Mouse (Mus musculus): ENCODE results near the gene Gm20388. TPM values are rescaled to one million over a fixed set of nuclear protein-coding genes. Genes with fewer than 3 reads are reported as not detected.
A peak's percentile ranks its signal among the peaks of the same experiment; 100 is the strongest.

The Gm20388 gene
- polyA plus RNA-seq, 1 experiment = 59.3 TPM

- peak; percentile 92 for DNase-seq (ENCODE audit: low read depth)
- TF ChIP-seq CTCF (IDR thresholded peaks at IDR 0.05; ENCODE audit: borderline replicate concordance, extremely low read depth, insufficient read depth, insufficient read length) = no peak
- no peak for TF ChIP-seq POLR2A (IDR thresholded peaks at IDR 0.05; ENCODE audit: borderline replicate concordance, extremely low read depth, insufficient read depth, insufficient read length, poor library complexity, severe bottlenecking)
These were observed 566.3 kb downstream of the Gm20388 start for GRCm38 (mm10) chr8:120476711-120477575.

GRCm38 (mm10) chr8:120478754-120479153, 568.1 kb downstream of the Gm20388 start:
- DNase-seq (ENCODE audit: low read depth) = no peak
- TF ChIP-seq CTCF (IDR thresholded peaks at IDR 0.05; ENCODE audit: borderline replicate concordance, extremely low read depth, insufficient read depth, insufficient read length) (no peak), POLR2A (IDR thresholded peaks at IDR 0.05; ENCODE audit: borderline replicate concordance, extremely low read depth, insufficient read depth, insufficient read length, poor library complexity, severe bottlenecking) (no peak)

- TF ChIP-seq CTCF (IDR thresholded peaks at IDR 0.05; ENCODE audit: borderline replicate concordance, extremely low read depth, insufficient read depth, insufficient read length) (no peak), POLR2A (IDR thresholded peaks at IDR 0.05; ENCODE audit: borderline replicate concordance, extremely low read depth, insufficient read depth, insufficient read length, poor library complexity, severe bottlenecking) (no peak)
- no peak for DNase-seq (ENCODE audit: low read depth)
These were observed 569.0 kb downstream of the Gm20388 start for GRCm38 (mm10) chr8:120479691-120480090.

- no peak for DNase-seq (ENCODE audit: low read depth)
- TF ChIP-seq CTCF (IDR thresholded peaks at IDR 0.05; ENCODE audit: borderline replicate concordance, extremely low read depth, insufficient read depth, insufficient read length) (no peak), POLR2A (IDR thresholded peaks at IDR 0.05; ENCODE audit: borderline replicate concordance, extremely low read depth, insufficient read depth, insufficient read length, poor library complexity, severe bottlenecking) (no peak)
These were observed 571.5 kb downstream of the Gm20388 start for GRCm38 (mm10) chr8:120482015-120482689.

- TF ChIP-seq CTCF (IDR thresholded peaks at IDR 0.05; ENCODE audit: borderline replicate concordance, extremely low read depth, insufficient read depth, insufficient read length) (no peak), POLR2A (IDR thresholded peaks at IDR 0.05; ENCODE audit: borderline replicate concordance, extremely low read depth, insufficient read depth, insufficient read length, poor library complexity, severe bottlenecking) (no peak)
- peak; percentile 81 for DNase-seq (ENCODE audit: low read depth)
These were observed 573.8 kb downstream of the Gm20388 start for GRCm38 (mm10) chr8:120484460-120484859.

GRCm38 (mm10) chr8:120485116-120485515, 574.5 kb downstream of the Gm20388 start:
- no peak for TF ChIP-seq CTCF (IDR thresholded peaks at IDR 0.05; ENCODE audit: borderline replicate concordance, extremely low read depth, insufficient read depth, insufficient read length)
- peak; percentile 87 for DNase-seq (ENCODE audit: low read depth)

- TF ChIP-seq CTCF (IDR thresholded peaks at IDR 0.05; ENCODE audit: borderline replicate concordance, extremely low read depth, insufficient read depth, insufficient read length) (no peak), POLR2A (IDR thresholded peaks at IDR 0.05; ENCODE audit: borderline replicate concordance, extremely low read depth, insufficient read depth, insufficient read length, poor library complexity, severe bottlenecking) (no peak)
- peak; percentile 77 for DNase-seq (ENCODE audit: low read depth)
These were observed 575.2 kb downstream of the Gm20388 start for GRCm38 (mm10) chr8:120485551-120486476.

GRCm38 (mm10) chr8:120486477-120487376, 576.1 kb downstream of the Gm20388 start:
- no peak; the same call in 1 of the 2 replicates for TF ChIP-seq POLR2A (IDR thresholded peaks at IDR 0.05; ENCODE audit: borderline replicate concordance, extremely low read depth, insufficient read depth, insufficient read length, poor library complexity, severe bottlenecking)
- TF ChIP-seq CTCF (IDR thresholded peaks at IDR 0.05; ENCODE audit: borderline replicate concordance, extremely low read depth, insufficient read depth, insufficient read length) = no peak
- peak; percentile 94 for DNase-seq (ENCODE audit: low read depth)

- TF ChIP-seq CTCF (IDR thresholded peaks at IDR 0.05; ENCODE audit: borderline replicate concordance, extremely low read depth, insufficient read depth, insufficient read length) (no peak), POLR2A (IDR thresholded peaks at IDR 0.05; ENCODE audit: borderline replicate concordance, extremely low read depth, insufficient read depth, insufficient read length, poor library complexity, severe bottlenecking) (no peak)
- no peak for DNase-seq (ENCODE audit: low read depth)
These were observed 576.7 kb downstream of the Gm20388 start for GRCm38 (mm10) chr8:120487377-120487728.

Data from brain, embryonic 14.5 days (tissue).